Mouse (Mus musculus): ENCODE measurements around the gene Shmt1. TPM values are rescaled to one million over a fixed set of nuclear protein-coding genes. Genes with fewer than 3 reads are reported as not detected.

Gene Shmt1
- polyA plus RNA-seq, 1 experiment, result 2.0 TPM

Other genes starting within 250 kb of the Shmt1 start
- 56.5 and 56.9 TPM in 2 replicates for gene Llgl1, start 112.0 kb downstream of the Shmt1 start, polyA plus RNA-seq (2012; rRNA removed)
- gene Flii, start 84.5 kb downstream of the Shmt1 start, polyA plus RNA-seq (2012; rRNA removed), result 116 and 131 TPM in 2 replicates
- 20.1 and 24.1 TPM in 2 replicates for gene Mief2, start 83.3 kb downstream of the Shmt1 start, polyA plus RNA-seq (2012; rRNA removed)
- gene Top3a, start 34.4 kb downstream of the Shmt1 start, polyA plus RNA-seq (2012; rRNA removed), result 6.0 and 6.1 TPM in 2 replicates
- 10.7 and 12.3 TPM in 2 replicates for gene Smcr8, start 34.2 kb downstream of the Shmt1 start, polyA plus RNA-seq (2012; rRNA removed)
- gene Dhrs7b, start 18.9 kb upstream of the Shmt1 start, polyA plus RNA-seq (2012; rRNA removed), result 19.3 and 19.9 TPM in 2 replicates
- gene Tmem11, start 67.6 kb upstream of the Shmt1 start, polyA plus RNA-seq (2012; rRNA removed), result 39.8 and 47.0 TPM in 2 replicates
- gene Natd1, start 103.0 kb upstream of the Shmt1 start, polyA plus RNA-seq (2012; rRNA removed), result 13.3 and 14.6 TPM in 2 replicates
- 17.3 and 18.1 TPM in 2 replicates for gene Map2k3, start 120.3 kb upstream of the Shmt1 start, polyA plus RNA-seq (2012; rRNA removed)
- 17.8 and 19.5 TPM in 2 replicates for gene Kcnj12, start 210.8 kb upstream of the Shmt1 start, polyA plus RNA-seq (2012; rRNA removed)

All from frontal cortex, adult 2 months (tissue).